8 mouse cellular contexts compared by ENCODE assay signal in the genomic region with DNA sequence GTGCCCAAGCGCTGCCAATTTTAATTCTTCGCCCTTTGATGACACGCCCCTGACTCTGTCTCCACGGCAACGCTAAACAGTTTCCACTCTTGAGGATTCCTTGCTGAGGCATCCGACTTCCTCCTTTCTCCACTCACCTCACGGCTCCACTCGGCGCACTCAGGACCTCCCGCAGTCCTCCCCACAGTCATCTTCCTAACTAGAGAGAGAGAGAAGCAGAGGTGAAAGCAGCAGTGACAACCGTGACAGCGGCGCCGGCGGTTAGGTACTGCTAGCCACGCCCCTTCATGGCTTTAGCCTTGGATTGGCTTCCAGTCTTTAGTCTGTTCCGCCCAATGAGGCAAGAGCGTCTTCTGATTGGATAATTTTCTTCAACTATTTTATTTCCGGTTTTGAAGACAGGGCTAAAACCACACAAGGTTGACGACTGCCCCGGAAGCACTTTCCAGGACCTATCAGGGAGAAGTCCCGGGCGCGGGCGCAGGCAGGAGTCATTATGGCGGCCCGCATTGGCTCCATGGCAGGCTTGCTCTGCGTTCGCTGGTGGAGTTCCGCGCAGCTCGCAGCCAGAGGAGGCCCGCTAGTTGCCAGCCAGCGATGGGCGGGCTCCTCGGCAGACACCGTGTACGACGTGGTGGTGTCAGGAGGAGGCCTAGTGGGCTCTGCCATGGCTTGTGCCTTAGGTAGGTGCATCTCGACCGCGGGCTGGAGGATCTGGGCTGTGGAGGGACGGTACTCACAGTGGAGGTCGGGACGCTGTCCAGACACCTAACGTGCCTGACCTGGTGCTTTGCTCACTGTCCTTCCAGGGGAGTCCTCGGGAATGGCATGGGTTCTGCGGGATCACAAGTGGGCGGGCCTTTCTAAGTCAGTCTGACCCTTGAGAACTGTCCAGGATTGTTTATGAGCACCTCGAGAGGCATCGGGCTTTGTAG. TPM values are rescaled to one million over a fixed set of nuclear protein-coding genes. Genes with fewer than 3 reads are reported as not detected.
DNase-seq lines count a peak whose midpoint lies in the region; ATAC-seq lines count a peak whose summit lies in the region.

A gene (plus strand): TSS at position 103 of the 935 bp plus-strand sequence.
A gene (minus strand): TSS at position 279 of the 935 bp plus-strand sequence.

- H3K4me1 ChIP-seq in heart, embryonic 10.5 days: peaks cover 28% of the 10 kb centered on the region
- H3K4me1 ChIP-seq in kidney, embryonic 15.5 days: peaks cover 16% of the 10 kb centered on the region

- WGBS in heart, embryonic 10.5 days: under 1% methylated on average over 51 of the region's 51 CpGs
- under 1% methylated on average over 51 of the region's 51 CpGs for WGBS in kidney, embryonic 15.5 days

- H3K27ac ChIP-seq in heart, embryonic 10.5 days: peak within 1 kb of the TSS; percentile 89
- peak within 1 kb of the TSS; percentile 61; the same call in 1 of the 2 replicates for H3K27ac ChIP-seq in kidney, embryonic 15.5 days

- peak; percentile 95 for ATAC-seq in erythroblast, adult 5-6 weeks (replicated peaks; ENCODE audit: low FRiP score, poor library complexity, severe bottlenecking)
- ATAC-seq in kidney, embryonic 15.5 days (replicated peaks; ENCODE audit: low FRiP score): peak; percentile 98
- peak; percentile 96 for ATAC-seq in monocyte, adult 5-6 weeks (replicated peaks; ENCODE audit: insufficient number of reproducible peaks, low FRiP score, low TSS enrichment, poor library complexity, severe bottlenecking)

- peak within 1 kb of the TSS; percentile 94 for H3K4me3 ChIP-seq in heart, embryonic 10.5 days
- peak within 1 kb of the TSS; percentile 83 for H3K4me3 ChIP-seq in kidney, embryonic 15.5 days (replicated peaks)

- peak within 1 kb of the TSS; percentile 81 for H3K4me2 ChIP-seq in kidney, embryonic 15.5 days

- no peaks in the 10 kb centered on the region for H3K27me3 ChIP-seq in heart, embryonic 10.5 days (ENCODE audit: insufficient read depth, poor library complexity, severe bottlenecking)
- H3K27me3 ChIP-seq in kidney, embryonic 15.5 days: no peaks in the 10 kb centered on the region

- H3K36me3 ChIP-seq in heart, embryonic 10.5 days: peaks cover 5% of the 10 kb centered on the region
- peaks cover under 1% of the 10 kb centered on the region; the same call in 1 of the 2 replicates for H3K36me3 ChIP-seq in kidney, embryonic 15.5 days

- DNase-seq in B cell, adult 2 months: peak; percentile 91 to 93
- peak; percentile 99 for DNase-seq in brain, adult 2 months (ENCODE audit: low read depth, low spot score)
- DNase-seq in heart, embryonic 10.5 days (ENCODE audit: low spot score): peak; percentile 98
- peak; percentile 93 for DNase-seq in liver
- DNase-seq in spleen, postnatal 4 days (ENCODE audit: low spot score in 2 of 2): peak; percentile 91 to 95

- peak within 1 kb of the TSS; percentile 74 for H3K9ac ChIP-seq in kidney, embryonic 15.5 days

- no peaks in the 10 kb centered on the region for H3K9me3 ChIP-seq in heart, embryonic 10.5 days
- no peaks in the 10 kb centered on the region for H3K9me3 ChIP-seq in kidney, embryonic 15.5 days (replicated peaks)

RNA-seq across cellular contexts. Expression of the first gene that starts in this region (rescaled TPM):
- total RNA-seq in erythroblast, adult 5-6 weeks (2015; ENCODE audit: low replicate concordance): 2.7 TPM in 1 of 2 replicates, not detected in the other
- 0.70 TPM in 1 of 2 replicates, not detected in the other for total RNA-seq in erythroblast, adult 5-6 weeks (2017; ENCODE audit: low replicate concordance)
- 53.7 and 74.2 TPM in 2 replicates for polyA plus RNA-seq in heart, embryonic 10.5 days (2016; fragmentation: Nextera tagmentation; extraction: Ambion mirVana)
- polyA plus RNA-seq in kidney, embryonic 15.5 days (2015; fragmentation: Nextera tagmentation; extraction: Ambion mirVana): 50.2 and 53.3 TPM in 2 replicates
- 5.7 to 9.8 TPM (median 8.6 TPM) in 3 replicates for total RNA-seq in monocyte, adult 5-6 weeks (2017)

RNA-seq across cellular contexts. Expression of the second gene that starts in this region (rescaled TPM):
- not detected in 2 replicates for total RNA-seq in erythroblast, adult 5-6 weeks (2015; ENCODE audit: low replicate concordance)
- total RNA-seq in erythroblast, adult 5-6 weeks (2017; ENCODE audit: low replicate concordance): 0.14 and 0.43 TPM in 2 replicates
- polyA plus RNA-seq in heart, embryonic 10.5 days (2016; fragmentation: Nextera tagmentation; extraction: Ambion mirVana): 4.4 and 4.7 TPM in 2 replicates
- 3.7 and 4.2 TPM in 2 replicates for polyA plus RNA-seq in kidney, embryonic 15.5 days (2015; fragmentation: Nextera tagmentation; extraction: Ambion mirVana)
- 0.29 to 0.32 TPM in 2 of 3 replicates, not detected in the other for total RNA-seq in monocyte, adult 5-6 weeks (2017)

Comparison
In these comparisons a context has a peak if more than half of its experiments do, and no peak if none do; other contexts are left out.
1. Peak in every context shown above with its lines: DNase-seq, ATAC-seq, H3K4me3 ChIP-seq and H3K27ac ChIP-seq.